Mouse (Mus musculus): Measurements from ENCODE around the gene Mageh1. TPM values are rescaled to one million over a fixed set of nuclear protein-coding genes. Genes with fewer than 3 reads are reported as not detected.
"Not testable (repeated sequence)": the region's sequence is repeated elsewhere in the genome, so short reads cannot be mapped to it uniquely, and the experiment has no call there.

Mageh1 gene
- total RNA-seq (2017), result 3.6 and 9.1 TPM in 2 replicates

- ATAC-seq (replicated peaks in 1 of 2; ENCODE audit: insufficient read depth in 1 of 2, low FRiP score in 2 of 2, low TSS enrichment in 1 of 2, low read depth in 1 of 2, poor library complexity in 2 of 2, severe bottlenecking in 2 of 2), result peak; percentile 66 to 86
These were observed at the start of gene Mageh1 for GRCm38 (mm10) chrX:153037087-153037971. TSS of gene Mageh1 (minus strand) at chrX:153037575.

DNA sequence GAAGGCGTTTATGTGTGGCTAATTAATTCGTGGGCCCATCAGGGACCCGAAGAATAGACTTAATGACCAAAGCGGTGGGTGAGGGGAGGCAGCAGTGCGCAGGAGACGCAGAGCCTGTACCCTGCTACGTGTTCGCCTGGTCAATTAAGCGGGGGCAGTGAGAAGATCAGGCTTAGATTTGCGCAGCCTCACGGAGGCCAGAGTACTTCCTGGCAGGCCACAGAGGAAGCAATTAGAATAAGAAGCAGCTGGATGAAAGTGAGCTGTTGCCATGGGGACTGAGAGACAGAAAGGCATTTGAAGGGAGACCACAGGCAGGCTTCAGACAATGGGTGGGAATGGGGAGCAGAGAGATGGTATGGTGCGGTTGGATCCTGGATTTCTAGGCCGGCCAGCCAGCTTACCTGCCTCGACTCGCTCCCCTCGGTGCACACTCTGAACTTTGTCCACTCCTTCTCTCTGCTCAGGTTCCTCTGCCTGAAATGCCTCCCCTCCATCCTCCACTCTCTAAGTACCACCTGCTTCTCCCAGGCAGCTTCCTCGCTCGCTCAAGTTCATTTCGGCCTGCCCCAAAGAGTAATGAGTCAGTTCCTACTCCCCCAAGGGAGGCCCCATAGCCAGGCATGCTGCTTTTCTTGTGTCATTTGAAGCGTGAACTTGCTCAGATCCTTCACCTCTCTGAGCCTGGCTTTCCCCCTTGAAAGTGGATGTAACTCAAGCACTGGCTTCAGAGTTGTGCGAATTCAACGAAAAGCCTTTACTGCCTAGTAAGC lies 783 bp upstream of the Mageh1 start:
- peak; percentile 63 to 73; a peak in 3 of 4 replicates for ATAC-seq (replicated peaks in 1 of 2; ENCODE audit: insufficient read depth in 1 of 2, low FRiP score in 2 of 2, low TSS enrichment in 1 of 2, low read depth in 1 of 2, poor library complexity in 2 of 2, severe bottlenecking in 2 of 2)

DNA sequence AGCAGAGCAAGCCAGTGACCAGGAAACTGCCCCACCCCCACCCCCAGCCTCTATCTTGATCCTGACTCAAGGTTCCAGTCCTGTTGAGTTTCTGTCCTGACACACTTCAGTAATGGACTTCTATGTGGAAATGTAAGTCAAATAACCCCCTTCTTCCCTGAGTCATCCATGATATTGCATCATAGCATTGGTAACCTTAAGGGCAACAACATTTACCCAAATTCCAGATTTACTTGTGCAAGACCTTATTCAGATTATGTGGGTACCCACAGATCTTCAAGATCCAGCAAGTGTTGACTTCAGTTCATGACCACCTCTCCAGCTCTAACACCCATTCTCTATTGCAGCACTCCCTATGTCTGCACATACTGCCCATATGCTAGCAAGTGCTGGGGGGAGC lies 5.8 kb downstream of the Mageh1 start:
- not testable (repeated sequence) for ATAC-seq (replicated peaks in 1 of 2; ENCODE audit: insufficient read depth in 1 of 2, low FRiP score in 2 of 2, low TSS enrichment in 1 of 2, low read depth in 1 of 2, poor library complexity in 2 of 2, severe bottlenecking in 2 of 2)

DNA sequence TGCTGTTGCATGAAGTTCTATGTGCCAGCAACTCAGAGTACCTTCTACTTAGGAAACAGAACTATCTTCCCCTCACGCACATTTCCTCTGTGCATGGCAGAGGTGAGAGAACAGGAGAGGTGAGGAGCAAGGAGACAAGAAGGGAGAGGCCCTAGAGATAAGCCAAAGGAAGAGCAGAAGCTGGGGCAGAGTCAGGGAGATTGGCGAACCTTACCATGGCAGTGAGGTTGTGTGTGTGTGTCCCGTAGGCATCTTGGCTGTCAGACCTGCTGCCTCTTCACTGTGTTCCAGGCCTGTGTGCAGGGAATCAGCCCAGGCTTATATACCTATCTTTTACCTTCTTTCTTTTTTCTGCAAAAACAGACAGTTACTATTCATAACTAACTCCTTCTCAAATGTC lies 11.7 kb downstream of the Mageh1 start:
- ATAC-seq (replicated peaks in 1 of 2; ENCODE audit: insufficient read depth in 1 of 2, low FRiP score in 2 of 2, low TSS enrichment in 1 of 2, low read depth in 1 of 2, poor library complexity in 2 of 2, severe bottlenecking in 2 of 2), result not testable (repeated sequence)

DNA sequence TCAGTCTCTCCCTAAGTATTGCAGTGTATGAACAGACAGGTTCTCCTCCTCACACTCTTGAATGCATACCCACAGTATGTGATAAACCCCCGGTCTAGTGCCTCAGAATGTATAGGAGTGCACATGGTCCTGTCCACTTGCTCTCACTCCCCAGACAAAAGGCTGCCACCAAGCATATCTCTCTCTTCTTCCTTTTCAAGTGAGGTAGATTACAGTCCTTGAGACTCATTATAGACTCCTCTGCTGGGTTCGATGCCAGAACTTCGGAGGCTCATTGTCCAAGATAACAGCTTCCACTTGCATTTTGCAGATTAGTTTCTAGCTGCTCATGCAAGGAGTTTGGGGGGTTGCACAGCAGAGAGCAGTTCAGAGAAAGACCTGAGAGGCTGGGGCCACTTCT lies 12.1 kb downstream of the Mageh1 start:
- not testable (repeated sequence) for ATAC-seq (replicated peaks in 1 of 2; ENCODE audit: insufficient read depth in 1 of 2, low FRiP score in 2 of 2, low TSS enrichment in 1 of 2, low read depth in 1 of 2, poor library complexity in 2 of 2, severe bottlenecking in 2 of 2)

GRCm38 (mm10) chrX:153007685-153008047 lies 29.7 kb downstream of the Mageh1 start:
- no peak for ATAC-seq (replicated peaks in 1 of 2; ENCODE audit: insufficient read depth in 1 of 2, low FRiP score in 2 of 2, low TSS enrichment in 1 of 2, low read depth in 1 of 2, poor library complexity in 2 of 2, severe bottlenecking in 2 of 2)

- ATAC-seq (replicated peaks in 1 of 2; ENCODE audit: insufficient read depth in 1 of 2, low FRiP score in 2 of 2, low TSS enrichment in 1 of 2, low read depth in 1 of 2, poor library complexity in 2 of 2, severe bottlenecking in 2 of 2), result peak; percentile 76 to 81
These were observed 30.2 kb downstream of the Mageh1 start for GRCm38 (mm10) chrX:153007021-153007684.

GRCm38 (mm10) chrX:153006387-153006841 lies 31.0 kb downstream of the Mageh1 start, which contains the start of gene Usp51:
TSS of gene Usp51 (plus strand) at chrX:153006469.
- peak; percentile 75 to 77 for ATAC-seq (replicated peaks in 1 of 2; ENCODE audit: insufficient read depth in 1 of 2, low FRiP score in 2 of 2, low TSS enrichment in 1 of 2, low read depth in 1 of 2, poor library complexity in 2 of 2, severe bottlenecking in 2 of 2)

DNA sequence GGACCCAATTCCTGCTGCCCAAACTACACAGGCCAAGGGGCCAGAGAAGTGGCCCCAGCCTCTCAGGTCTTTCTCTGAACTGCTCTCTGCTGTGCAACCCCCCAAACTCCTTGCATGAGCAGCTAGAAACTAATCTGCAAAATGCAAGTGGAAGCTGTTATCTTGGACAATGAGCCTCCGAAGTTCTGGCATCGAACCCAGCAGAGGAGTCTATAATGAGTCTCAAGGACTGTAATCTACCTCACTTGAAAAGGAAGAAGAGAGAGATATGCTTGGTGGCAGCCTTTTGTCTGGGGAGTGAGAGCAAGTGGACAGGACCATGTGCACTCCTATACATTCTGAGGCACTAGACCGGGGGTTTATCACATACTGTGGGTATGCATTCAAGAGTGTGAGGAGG lies 41.3 kb downstream of the Mageh1 start:
- ATAC-seq (replicated peaks in 1 of 2; ENCODE audit: insufficient read depth in 1 of 2, low FRiP score in 2 of 2, low TSS enrichment in 1 of 2, low read depth in 1 of 2, poor library complexity in 2 of 2, severe bottlenecking in 2 of 2), result not testable (repeated sequence)

DNA sequence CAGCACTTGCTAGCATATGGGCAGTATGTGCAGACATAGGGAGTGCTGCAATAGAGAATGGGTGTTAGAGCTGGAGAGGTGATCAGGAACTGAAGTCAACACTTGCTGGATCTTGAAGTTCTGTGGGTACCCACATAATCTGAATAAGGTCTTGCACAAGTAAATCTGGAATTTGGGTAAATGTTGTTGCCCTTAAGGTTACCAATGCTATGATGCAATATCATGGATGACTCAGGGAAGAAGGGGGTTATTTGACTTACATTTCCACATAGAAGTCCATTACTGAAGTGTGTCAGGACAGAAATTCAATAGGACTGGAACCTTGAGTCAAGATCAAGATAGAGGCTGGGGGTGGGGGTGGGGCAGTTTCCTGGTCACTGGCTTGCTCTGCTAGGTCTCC lies 47.5 kb downstream of the Mageh1 start:
- not testable (repeated sequence) for ATAC-seq (replicated peaks in 1 of 2; ENCODE audit: insufficient read depth in 1 of 2, low FRiP score in 2 of 2, low TSS enrichment in 1 of 2, low read depth in 1 of 2, poor library complexity in 2 of 2, severe bottlenecking in 2 of 2)

Other genes starting within 250 kb of the Mageh1 start
- 0.13 TPM in 1 of 2 replicates, not detected in the other for gene Usp51, start 31.1 kb downstream of the Mageh1 start, total RNA-seq (2017)
- gene Foxr2, start 81.2 kb upstream of the Mageh1 start, total RNA-seq (2017), result not detected in 2 replicates
- 14.4 and 16.4 TPM in 2 replicates for gene Rragb, start 102.4 kb upstream of the Mageh1 start, total RNA-seq (2017)
- 3.4 and 13.8 TPM in 2 replicates for gene Klf8, start 199.9 kb upstream of the Mageh1 start, total RNA-seq (2017)

Measured in hematopoietic stem cell, adult 5-6 weeks (primary cell).